Mouse (Mus musculus): ENCODE data around the gene Lpar1. TPM values are rescaled to one million over a fixed set of nuclear protein-coding genes. Genes with fewer than 3 reads are reported as not detected.

The Lpar1 gene
- polyA plus RNA-seq (2017; shearing (Covaris generic)): not detected

GRCm38 (mm10) chr4:58553631-58554358, at the start of gene Lpar1:
Gene Lpar1, minus strand, starts transcription at chr4:58553898.
- no peak for ATAC-seq

- no peak for ATAC-seq
Observed at GRCm38 (mm10) chr4:58585942-58586341, 32.2 kb upstream of the Lpar1 start.

GRCm38 (mm10) chr4:58581191-58581590, 27.5 kb upstream of the Lpar1 start:
- ATAC-seq: no peak

- no peak for ATAC-seq
Observed at GRCm38 (mm10) chr4:58580516-58580915, 26.8 kb upstream of the Lpar1 start.

GRCm38 (mm10) chr4:58580098-58580497, 26.4 kb upstream of the Lpar1 start:
- no peak for ATAC-seq

- ATAC-seq: no peak
Observed at GRCm38 (mm10) chr4:58578488-58578887, 24.8 kb upstream of the Lpar1 start.

- no peak for ATAC-seq
Observed at GRCm38 (mm10) chr4:58577382-58578048, 23.8 kb upstream of the Lpar1 start.

- ATAC-seq: no peak
Observed at GRCm38 (mm10) chr4:58575831-58576230, 22.1 kb upstream of the Lpar1 start.

- ATAC-seq: no peak
Observed at GRCm38 (mm10) chr4:58574024-58574423, 20.3 kb upstream of the Lpar1 start.

GRCm38 (mm10) chr4:58572446-58572845, 18.7 kb upstream of the Lpar1 start:
- ATAC-seq: no peak

GRCm38 (mm10) chr4:58571661-58572060, 18.0 kb upstream of the Lpar1 start:
- ATAC-seq: no peak

- ATAC-seq: no peak
Observed at GRCm38 (mm10) chr4:58571232-58571631, 17.5 kb upstream of the Lpar1 start.

- no peak for ATAC-seq
Observed at GRCm38 (mm10) chr4:58568486-58568885, 14.8 kb upstream of the Lpar1 start.

- no peak for ATAC-seq
Observed at GRCm38 (mm10) chr4:58562776-58563175, 9.1 kb upstream of the Lpar1 start.

GRCm38 (mm10) chr4:58557001-58557400, 3.3 kb upstream of the Lpar1 start:
- no peak for ATAC-seq

- ATAC-seq: no peak
Observed at GRCm38 (mm10) chr4:58554359-58554838, 701 bp upstream of the Lpar1 start.

GRCm38 (mm10) chr4:58552731-58553630, 717 bp downstream of the Lpar1 start:
- no peak for ATAC-seq

GRCm38 (mm10) chr4:58552229-58552628, 1.5 kb downstream of the Lpar1 start:
- no peak for ATAC-seq

- no peak for ATAC-seq
Observed at GRCm38 (mm10) chr4:58551820-58552219, 1.9 kb downstream of the Lpar1 start.

- no peak for ATAC-seq
Observed at GRCm38 (mm10) chr4:58547725-58548124, 6.0 kb downstream of the Lpar1 start.

GRCm38 (mm10) chr4:58547273-58547565, 6.5 kb downstream of the Lpar1 start:
- no peak for ATAC-seq

GRCm38 (mm10) chr4:58546441-58547272, 7.0 kb downstream of the Lpar1 start:
- no peak for ATAC-seq

Data from CD4-positive, CD25-positive, alpha-beta regulatory T cell, adult 4 months (primary cell).